Mouse (Mus musculus) midbrain, embryonic 16.5 days (tissue): ENCODE results near the gene Chic1. TPM values are rescaled to one million over a fixed set of nuclear protein-coding genes. Genes with fewer than 3 reads are reported as not detected.

Source experiments
- ATAC-seq: fragments of 200-750 bp; cut with Nextera tagmentation; 2 replicates; pipeline ENCODE4 v1.8.0; 2017; ENCODE audit warnings: moderate TSS enrichment
- H3K27ac ChIP-seq: fragments of 300-500 bp; sonication (generic); 2 replicates; pipeline ENCODE4 v1.5.1; 2014; ENCODE audit warnings: mild to moderate bottlenecking, low read length, mixed read lengths
- H3K27me3 ChIP-seq: fragments of 300-500 bp; sonication (generic); 2 replicates; pipeline ENCODE4 v1.6.1; 2014; ENCODE audit warnings: low read depth, low read length, mixed read lengths; ENCODE audit not compliant: control insufficient read depth, insufficient read depth
- H3K36me3 ChIP-seq: fragments of 300-500 bp; sonication (generic); 2 replicates; pipeline ENCODE4 v1.6.1; 2014; ENCODE audit warnings: mild to moderate bottlenecking, low read length, moderate library complexity, mixed read lengths; ENCODE audit not compliant: control insufficient read depth, insufficient read depth
- H3K4me1 ChIP-seq: fragments of 300-500 bp; sonication (generic); 2 replicates; pipeline ENCODE4 v1.6.1; 2014; ENCODE audit warnings: mild to moderate bottlenecking, low read length, mixed read lengths; ENCODE audit not compliant: control insufficient read depth, insufficient read depth
- H3K4me2 ChIP-seq: fragments of 300-500 bp; sonication (generic); 2 replicates; pipeline ENCODE4 v1.6.1; 2014; ENCODE audit warnings: mild to moderate bottlenecking, low read length, mixed read lengths
- H3K4me3 ChIP-seq: fragments of 300-500 bp; sonication (generic); 2 replicates; pipeline ENCODE4 v1.5.1; 2014; ENCODE audit warnings: low read depth, mild to moderate bottlenecking, low read length, moderate library complexity, mixed read lengths
- H3K9ac ChIP-seq: fragments of 300-500 bp; sonication (generic); 2 replicates; pipeline ENCODE4 v1.6.1; 2014; ENCODE audit warnings: low read depth, low read length, mixed read lengths
- H3K9me3 ChIP-seq: fragments of 300-500 bp; sonication (generic); replicated peaks from 2 replicates; pipeline ENCODE4 v1.6.1; 2014; ENCODE audit warnings: mild to moderate bottlenecking, low read length, mixed read lengths; ENCODE audit not compliant: control insufficient read depth, poor library complexity, severe bottlenecking
- WGBS: fragments of 180-500 bp; shearing (Covaris S2); extraction: QIAGEN DNeasy Blood & Tissue Kit; methylation state at CpG from one replicate; pipeline ENCODE4 v1.1.7; 2014; 5-methylcytosine and 5-hydroxymethylcytosine counted together
- polyA plus RNA-seq: library from polyadenylated mRNA; unstranded; fragments of >200 nt; fragmentation: Nextera tagmentation; extraction: Ambion mirVana; gene quantifications from 2 replicates; pipeline ENCODE4 v1.2.1, GENCODE M21; 2015

Gene Chic1
- polyA plus RNA-seq, 1 experiment from 2014 or later: 8.1 TPM

DNA sequence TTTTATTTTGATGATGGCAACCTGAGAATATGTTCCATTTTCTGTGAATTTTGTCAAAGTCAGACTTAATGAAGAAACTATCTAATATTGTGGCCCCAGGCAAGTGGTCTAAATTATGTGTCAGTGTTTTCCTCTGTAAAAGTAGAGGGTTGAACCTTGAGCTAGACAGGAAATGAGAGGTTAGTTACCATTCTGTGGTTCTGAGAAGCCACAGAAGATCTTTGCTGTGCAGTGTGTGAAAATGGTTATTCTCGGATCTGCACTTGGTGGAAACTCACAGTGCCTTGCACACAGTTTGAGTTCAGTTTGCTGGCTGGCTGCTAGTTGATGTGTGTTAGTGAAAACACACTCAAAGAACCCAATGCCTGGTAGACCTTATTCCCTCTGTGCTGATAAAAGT lies 37.6 kb downstream of the Chic1 start:
- Histone ChIP-seq H3K4me1 (no peaks in the 10 kb centered on the region), H3K36me3 (no peaks in the 10 kb centered on the region), H3K9ac (no peak overlapping the region), H3K4me3 (no peak overlapping the region), H3K4me2 (no peak overlapping the region), H3K9me3 (no peaks in the 10 kb centered on the region), H3K27me3 (peaks cover 9% of the 10 kb centered on the region), H3K27ac (no peak overlapping the region)
- ATAC-seq: no peak
- 72% methylated on average over 1 of the region's 1 CpGs for WGBS

- Histone ChIP-seq H3K27me3 (peaks cover 14% of the 10 kb centered on the region), H3K4me3 (no peak overlapping the region), H3K4me1 (no peaks in the 10 kb centered on the region), H3K9me3 (no peaks in the 10 kb centered on the region), H3K9ac (no peak overlapping the region), H3K36me3 (no peaks in the 10 kb centered on the region), H3K27ac (no peak overlapping the region), H3K4me2 (no peak overlapping the region)
- WGBS: 43% methylated on average over 13 of the region's 13 CpGs
- ATAC-seq: no peak
Observed at GRCm38 (mm10) chrX:103405021-103405420, 48.7 kb downstream of the Chic1 start.

DNA sequence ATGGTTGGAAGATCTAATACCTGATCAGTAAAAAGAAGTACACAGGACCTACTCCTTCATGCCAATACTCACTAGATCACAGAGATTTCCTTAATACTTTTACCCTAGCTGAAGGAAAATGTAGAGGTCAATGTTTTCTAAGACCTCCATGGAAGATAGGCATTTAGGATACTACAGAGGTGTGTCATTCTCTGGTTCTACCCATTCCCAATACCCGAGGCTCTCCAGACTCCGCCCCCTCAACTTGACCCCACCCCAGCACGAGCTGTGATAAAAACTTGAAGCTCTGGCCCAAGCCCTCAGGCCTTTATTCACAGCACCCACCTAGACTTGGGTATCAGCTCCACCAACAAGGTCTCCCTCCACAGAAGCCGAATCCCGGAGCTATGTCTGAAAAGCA lies 57.9 kb downstream of the Chic1 start, which contains the start of gene Tsx:
Gene Tsx (plus strand): TSS at position 301 of the 400 bp plus-strand sequence.
- Histone ChIP-seq H3K9ac (no peak within 1 kb of the TSS), H3K36me3 (no peaks in the 10 kb centered on the region), H3K4me2 (no peak within 1 kb of the TSS), H3K27me3 (peaks cover 30% of the 10 kb centered on the region), H3K4me1 (no peaks in the 10 kb centered on the region), H3K9me3 (no peaks in the 10 kb centered on the region), H3K27ac (no peak within 1 kb of the TSS), H3K4me3 (no peak within 1 kb of the TSS)
- no peak for ATAC-seq
- WGBS: 87% methylated on average over 5 of the region's 5 CpGs

DNA sequence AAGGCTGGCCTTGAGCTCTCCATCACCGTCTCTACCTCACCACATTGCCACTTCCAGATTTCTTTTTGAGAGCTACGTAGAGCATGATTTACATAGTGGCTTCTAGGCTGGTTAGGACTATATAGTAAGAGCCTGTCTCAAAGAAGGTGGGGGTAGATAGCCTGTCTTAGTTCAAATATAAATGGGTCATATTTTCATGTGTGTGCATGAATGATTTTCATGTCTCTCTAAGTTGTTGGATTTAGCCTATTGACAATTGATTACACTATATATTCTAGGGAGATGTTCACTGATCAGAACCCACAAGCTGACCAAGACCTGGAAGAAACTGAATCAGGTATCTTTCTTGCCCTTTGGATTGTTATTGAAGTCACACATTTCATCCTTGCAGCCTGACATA lies 65.4 kb downstream of the Chic1 start, which contains the start of gene Gm26992:
Gene Gm26992 (plus strand): TSS at position 301 of the 400 bp plus-strand sequence.
- no peaks in the 10 kb centered on the region for H3K4me1 ChIP-seq
- 89% methylated on average over 2 of the region's 2 CpGs for WGBS
- H3K36me3 ChIP-seq: no peaks in the 10 kb centered on the region
- no peak for ATAC-seq
- H3K27ac ChIP-seq: no peak within 1 kb of the TSS
- no peak within 1 kb of the TSS for H3K4me3 ChIP-seq
- H3K9me3 ChIP-seq: no peaks in the 10 kb centered on the region
- peaks cover 26% of the 10 kb centered on the region for H3K27me3 ChIP-seq
- H3K4me2 ChIP-seq: no peak within 1 kb of the TSS
- no peak within 1 kb of the TSS for H3K9ac ChIP-seq

DNA sequence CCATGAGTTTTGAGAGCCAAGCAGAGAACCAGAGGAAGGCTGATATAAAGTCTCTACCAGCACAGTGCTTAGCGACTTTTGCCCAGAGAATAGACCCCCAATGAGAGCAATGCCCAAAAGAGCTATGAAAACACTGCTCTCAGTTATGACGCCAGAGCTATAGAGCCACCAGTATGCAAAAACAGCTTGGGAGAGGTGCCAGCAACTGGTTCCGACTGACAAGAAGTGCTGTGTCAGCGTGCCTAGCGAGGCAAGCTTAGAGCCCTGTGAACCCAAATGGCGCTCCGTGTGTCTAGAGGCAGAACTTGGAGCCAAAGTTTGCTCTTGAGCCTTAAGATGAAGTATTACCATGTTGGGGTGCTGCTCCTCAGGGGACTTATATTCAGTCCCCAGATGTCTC lies 71.4 kb downstream of the Chic1 start:
- H3K27ac ChIP-seq: no peak overlapping the region
- H3K36me3 ChIP-seq: no peaks in the 10 kb centered on the region
- H3K4me2 ChIP-seq: no peak overlapping the region
- no peak overlapping the region for H3K9ac ChIP-seq
- peaks cover 13% of the 10 kb centered on the region for H3K27me3 ChIP-seq
- no peak for ATAC-seq
- no peaks in the 10 kb centered on the region for H3K9me3 ChIP-seq
- H3K4me1 ChIP-seq: no peaks in the 10 kb centered on the region
- H3K4me3 ChIP-seq: no peak overlapping the region
- 87% methylated on average over 7 of the region's 7 CpGs for WGBS

GRCm38 (mm10) chrX:103432293-103432692 lies 76.0 kb downstream of the Chic1 start:
- H3K4me2 ChIP-seq: no peak overlapping the region
- no peak overlapping the region for H3K9ac ChIP-seq
- ATAC-seq: no peak
- no peaks in the 10 kb centered on the region for H3K36me3 ChIP-seq
- H3K9me3 ChIP-seq: no peaks in the 10 kb centered on the region
- peaks cover 17% of the 10 kb centered on the region for H3K27me3 ChIP-seq
- WGBS: 78% methylated on average over 7 of the region's 7 CpGs
- no peak overlapping the region for H3K27ac ChIP-seq
- H3K4me3 ChIP-seq: no peak overlapping the region
- no peaks in the 10 kb centered on the region for H3K4me1 ChIP-seq

GRCm38 (mm10) chrX:103438023-103438422 lies 81.7 kb downstream of the Chic1 start:
- no peaks in the 10 kb centered on the region for H3K4me1 ChIP-seq
- H3K4me3 ChIP-seq: no peak overlapping the region
- H3K36me3 ChIP-seq: no peaks in the 10 kb centered on the region
- no peak overlapping the region for H3K27ac ChIP-seq
- no peaks in the 10 kb centered on the region for H3K9me3 ChIP-seq
- H3K9ac ChIP-seq: no peak overlapping the region
- peaks cover 11% of the 10 kb centered on the region for H3K27me3 ChIP-seq
- WGBS: 16% methylated on average over 9 of the region's 9 CpGs
- ATAC-seq: no peak
- H3K4me2 ChIP-seq: peak overlapping the region; percentile 23; the same call in 1 of the 2 replicates

DNA sequence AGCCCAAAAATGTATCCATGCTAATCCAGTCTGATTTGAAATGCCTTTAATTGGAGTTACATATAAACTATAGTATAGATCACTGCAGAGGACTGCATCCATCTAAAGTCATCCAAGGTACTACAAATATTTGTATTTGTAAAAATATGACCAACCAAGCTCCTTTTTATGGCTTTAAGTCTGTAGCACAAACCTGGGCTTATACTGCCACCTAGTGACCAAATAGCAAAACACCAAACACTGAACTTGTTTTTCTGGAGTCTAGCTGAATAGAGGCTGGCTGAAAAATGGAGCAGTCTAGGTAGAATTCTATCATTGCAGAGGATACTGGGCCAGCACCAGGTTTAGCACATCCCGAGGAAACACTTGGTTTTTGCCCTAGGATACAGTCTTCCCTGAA lies 84.5 kb downstream of the Chic1 start:
- peaks cover 10% of the 10 kb centered on the region for H3K27me3 ChIP-seq
- H3K4me2 ChIP-seq: no peak overlapping the region
- no peaks in the 10 kb centered on the region for H3K9me3 ChIP-seq
- no peaks in the 10 kb centered on the region for H3K4me1 ChIP-seq
- no peaks in the 10 kb centered on the region for H3K36me3 ChIP-seq
- H3K4me3 ChIP-seq: no peak overlapping the region
- no peak overlapping the region for H3K27ac ChIP-seq
- 0 out of 2 replicates have a peak, but pooled peaks have one; percentile 58 for ATAC-seq
- no peak overlapping the region for H3K9ac ChIP-seq
- WGBS: 7% methylated on average over 1 of the region's 1 CpGs

- Histone ChIP-seq H3K4me1 (peaks cover 3% of the 10 kb centered on the region; the same call in 1 of the 2 replicates), H3K36me3 (no peaks in the 10 kb centered on the region), H3K4me2 (no peak overlapping the region), H3K27me3 (peaks cover 20% of the 10 kb centered on the region), H3K9ac (no peak overlapping the region), H3K27ac (no peak overlapping the region), H3K4me3 (no peak overlapping the region), H3K9me3 (no peaks in the 10 kb centered on the region)
- no peak for ATAC-seq
- 37% methylated on average over 7 of the region's 7 CpGs for WGBS
Observed at GRCm38 (mm10) chrX:103443755-103444154, 87.5 kb downstream of the Chic1 start.
